Mouse (Mus musculus) cerebellum, postnatal 25 days (tissue): ENCODE data around the gene Chst14.

ENCODE experiments used
- DNase-seq, 2 experiments: peaks; one replicate each; pipeline ENCODE4 v3.0.0; 2021; ENCODE audit warnings: mixed read lengths in 2 of 2

The Chst14 gene

GRCm38 (mm10) chr2:118906118-118906492 is 20.2 kb upstream of the Chst14 start:
- DNase-seq: no peak

- DNase-seq: no peak
Measured at GRCm38 (mm10) chr2:118907781-118908180, 18.5 kb upstream of the Chst14 start.

GRCm38 (mm10) chr2:118909151-118909550 is 17.1 kb upstream of the Chst14 start:
- DNase-seq: no peak

GRCm38 (mm10) chr2:118910605-118911278 is 15.6 kb upstream of the Chst14 start:
- no peak for DNase-seq

GRCm38 (mm10) chr2:118912706-118913105 is 13.6 kb upstream of the Chst14 start:
- no peak for DNase-seq

- peak; percentile 57 to 66 for DNase-seq
Measured at GRCm38 (mm10) chr2:118913551-118914276, 12.6 kb upstream of the Chst14 start.

GRCm38 (mm10) chr2:118914685-118915084 is 11.6 kb upstream of the Chst14 start:
- no peak for DNase-seq

GRCm38 (mm10) chr2:118916436-118916835 is 9.9 kb upstream of the Chst14 start:
- DNase-seq: no peak

GRCm38 (mm10) chr2:118918543-118918942 is 7.8 kb upstream of the Chst14 start:
- DNase-seq: no peak

GRCm38 (mm10) chr2:118920428-118920827 is 5.9 kb upstream of the Chst14 start:
- DNase-seq: peak in 1 of 2 experiments; percentile 35

- peak in 1 of 2 experiments; percentile 14 for DNase-seq
Measured at GRCm38 (mm10) chr2:118925952-118926351, 344 bp upstream of the Chst14 start.

GRCm38 (mm10) chr2:118926998-118927739 is 873 bp downstream of the Chst14 start:
- DNase-seq: peak in 1 of 2 experiments; percentile 31

- DNase-seq: no peak
Measured at GRCm38 (mm10) chr2:118941341-118941740, 15.0 kb downstream of the Chst14 start.

- no peak for DNase-seq
Measured at GRCm38 (mm10) chr2:118943232-118943631, 16.9 kb downstream of the Chst14 start.

- DNase-seq: no peak
Measured at GRCm38 (mm10) chr2:118948818-118949217, 22.5 kb downstream of the Chst14 start.

- no peak for DNase-seq
Measured at GRCm38 (mm10) chr2:118949699-118950098, 23.4 kb downstream of the Chst14 start.

GRCm38 (mm10) chr2:118956497-118956896 is 30.2 kb downstream of the Chst14 start:
- DNase-seq: no peak

- DNase-seq: no peak
Measured at GRCm38 (mm10) chr2:118959644-118960043, 33.3 kb downstream of the Chst14 start.

- DNase-seq: no peak
Measured at GRCm38 (mm10) chr2:118960413-118960812, 34.1 kb downstream of the Chst14 start.

GRCm38 (mm10) chr2:118961546-118961945 is 35.2 kb downstream of the Chst14 start:
- DNase-seq: no peak

- no peak for DNase-seq
Measured at GRCm38 (mm10) chr2:118963007-118963675, 36.8 kb downstream of the Chst14 start.

GRCm38 (mm10) chr2:118963676-118964012 is 37.3 kb downstream of the Chst14 start:
- DNase-seq: no peak

GRCm38 (mm10) chr2:118969585-118970147 is 43.4 kb downstream of the Chst14 start:
- DNase-seq: no peak
